In genomic region chr1:138148844-138149243, GRCm38 (mm10) we compare ENCODE assay signal across 12 mouse cellular contexts. TPM values are rescaled to one million over a fixed set of nuclear protein-coding genes. Genes with fewer than 3 reads are reported as not detected.
A peak's percentile ranks its signal among the peaks of the same experiment; 100 is the strongest.
DNase-seq lines count a peak whose midpoint lies in the region; ATAC-seq and TF ChIP-seq lines count a peak whose summit lies in the region.
"Had no signal": no experiment of that assay in that cellular context is flagged by ENCODE, and none has a peak within 500 bp of the region (broad histone marks: within the 10 kb centered on the region; RNA-seq: fewer than 3 reads in every experiment).

No protein-coding gene starts in this region.

- no peak overlapping the region for H3K4me2 ChIP-seq in midbrain, embryonic 11.5 days
- no peak overlapping the region for H3K4me2 ChIP-seq in midbrain, embryonic 13.5 days (replicated peaks)
- no peak overlapping the region for H3K4me2 ChIP-seq in hindbrain, postnatal 0 days (ENCODE audit: low read depth, low read length)
- H3K4me2 ChIP-seq in kidney, embryonic 16.5 days (replicated peaks; ENCODE audit: low read depth, low read length): no peak overlapping the region
- H3K4me2 ChIP-seq: lung, embryonic 14.5 days; neural tube, embryonic 13.5 days had no signal

- no peaks in the 10 kb centered on the region for H3K27me3 ChIP-seq in midbrain, embryonic 11.5 days (ENCODE audit: control insufficient read depth, insufficient read depth, low read length)
- no peaks in the 10 kb centered on the region for H3K27me3 ChIP-seq in midbrain, embryonic 13.5 days
- H3K27me3 ChIP-seq in hindbrain, postnatal 0 days (ENCODE audit: insufficient read depth, low read length): no peaks in the 10 kb centered on the region
- H3K27me3 ChIP-seq in kidney, embryonic 16.5 days (ENCODE audit: insufficient read depth, low read length): no peaks in the 10 kb centered on the region
- H3K27me3 ChIP-seq: neural tube, embryonic 13.5 days had no signal

- H3K9ac ChIP-seq in midbrain, embryonic 11.5 days (ENCODE audit: low read length): no peak overlapping the region
- no peak overlapping the region for H3K9ac ChIP-seq in midbrain, embryonic 13.5 days (replicated peaks)
- H3K9ac ChIP-seq in hindbrain, postnatal 0 days (replicated peaks; ENCODE audit: low read length): no peak overlapping the region
- no peak overlapping the region for H3K9ac ChIP-seq in kidney, embryonic 16.5 days (replicated peaks; ENCODE audit: low read length)
- H3K9ac ChIP-seq: lung, embryonic 14.5 days; neural tube, embryonic 13.5 days had no signal

- H3K9me3 ChIP-seq in midbrain, embryonic 11.5 days (ENCODE audit: control insufficient read depth, low read length): no peaks in the 10 kb centered on the region
- no peaks in the 10 kb centered on the region for H3K9me3 ChIP-seq in midbrain, embryonic 13.5 days
- no peaks in the 10 kb centered on the region for H3K9me3 ChIP-seq in hindbrain, postnatal 0 days (ENCODE audit: low read length)
- no peaks in the 10 kb centered on the region for H3K9me3 ChIP-seq in kidney, embryonic 16.5 days (ENCODE audit: low read length)
- H3K9me3 ChIP-seq: neural tube, embryonic 13.5 days had no signal

- peak; percentile 53 for DNase-seq in midbrain, embryonic 11.5 days (ENCODE audit: low spot score, missing footprints)
- DNase-seq in hindbrain, postnatal 0 days (ENCODE audit: low spot score): peak; percentile 66
- peak; percentile 72 to 96 for DNase-seq in left cerebral cortex, postnatal 25 days (ENCODE audit: low spot score in 2 of 2)
- DNase-seq in right cerebral cortex, postnatal 4 days: peak; percentile 53
- no peak for DNase-seq in ovary, postnatal 10 days (ENCODE audit: low spot score)
- DNase-seq in urinary bladder, adult 18-20 months (ENCODE audit: low spot score in 2 of 2): no peak
- DNase-seq: lung, embryonic 14.5 days; thymus, postnatal 25 days had no signal

- no peak overlapping the region for H3K27ac ChIP-seq in midbrain, embryonic 11.5 days (ENCODE audit: low read depth, low read length)
- no peak overlapping the region for H3K27ac ChIP-seq in midbrain, embryonic 13.5 days
- H3K27ac ChIP-seq in hindbrain, postnatal 0 days: peak overlapping the region; percentile 51
- H3K27ac ChIP-seq in kidney, embryonic 16.5 days (ENCODE audit: low read length): no peak overlapping the region
- H3K27ac ChIP-seq: neural tube, embryonic 13.5 days had no signal

- WGBS in midbrain, embryonic 11.5 days: 63% methylated on average over 4 of the region's 4 CpGs
- WGBS in midbrain, embryonic 13.5 days: 61% methylated on average over 4 of the region's 4 CpGs
- WGBS in hindbrain, postnatal 0 days: 15% methylated on average over 4 of the region's 4 CpGs
- WGBS in kidney, embryonic 16.5 days: 61% methylated on average over 4 of the region's 4 CpGs

- no peaks in the 10 kb centered on the region for H3K36me3 ChIP-seq in midbrain, embryonic 11.5 days (ENCODE audit: control insufficient read depth, insufficient read depth, low read length)
- no peaks in the 10 kb centered on the region for H3K36me3 ChIP-seq in midbrain, embryonic 13.5 days
- H3K36me3 ChIP-seq in hindbrain, postnatal 0 days (ENCODE audit: insufficient read depth, low read length): no peaks in the 10 kb centered on the region
- H3K36me3 ChIP-seq in kidney, embryonic 16.5 days (ENCODE audit: insufficient read depth, low read length): no peaks in the 10 kb centered on the region
- H3K36me3 ChIP-seq: neural tube, embryonic 13.5 days had no signal

- H3K4me1 ChIP-seq in midbrain, embryonic 11.5 days (ENCODE audit: control insufficient read depth, insufficient read depth, low read length): no peaks in the 10 kb centered on the region
- 0 out of 2 replicates have a peak, but pooled peaks cover 5% of the 10 kb centered on the region for H3K4me1 ChIP-seq in midbrain, embryonic 13.5 days (replicated peaks)
- H3K4me1 ChIP-seq in hindbrain, postnatal 0 days (ENCODE audit: insufficient read depth, low read length): no peaks in the 10 kb centered on the region
- no peaks in the 10 kb centered on the region for H3K4me1 ChIP-seq in kidney, embryonic 16.5 days (ENCODE audit: insufficient read depth, low read length)

- intact Hi-C loops in left cerebral cortex, postnatal 25 days (cut with DNase I): loop anchor here (1.0 to 10.0 kb wide), 3 partner anchors 42 to 140 kb away; no protein-coding TSS in a partner anchor

- no peak for ATAC-seq in midbrain, embryonic 11.5 days (ENCODE audit: low FRiP score)
- ATAC-seq in midbrain, embryonic 13.5 days: no peak
- peak; percentile 91 for ATAC-seq in hindbrain, postnatal 0 days
- ATAC-seq in kidney, embryonic 16.5 days (ENCODE audit: low FRiP score, low TSS enrichment): no peak

- H3K4me3 ChIP-seq in midbrain, embryonic 11.5 days (ENCODE audit: low read depth, low read length): no peak overlapping the region
- H3K4me3 ChIP-seq in midbrain, embryonic 13.5 days (replicated peaks): no peak overlapping the region
- no peak overlapping the region for H3K4me3 ChIP-seq in hindbrain, postnatal 0 days (ENCODE audit: low read length)
- no peak overlapping the region for H3K4me3 ChIP-seq in kidney, embryonic 16.5 days (ENCODE audit: low read length)
- H3K4me3 ChIP-seq: erythroblast, embryonic 14.5 days; neural tube, embryonic 13.5 days had no signal

- no peak for TF ChIP-seq CTCF in hindbrain, postnatal 0 days (IDR thresholded peaks at IDR 0.05; ENCODE audit: low read depth)

RNA-seq across cellular contexts. Expression of gene Ptprc, which starts 26.7 kb away (rescaled TPM):
- polyA plus RNA-seq in midbrain, embryonic 11.5 days (2014; fragmentation: Nextera tagmentation; extraction: Ambion mirVana): 0.98 and 2.0 TPM in 2 replicates
- 0.61 and 1.2 TPM in 2 replicates for polyA plus RNA-seq in midbrain, embryonic 13.5 days (2015; fragmentation: Nextera tagmentation; extraction: Ambion mirVana)
- total RNA-seq in hindbrain, postnatal 0 days (2014; rRNA removed): 1.2 and 2.0 TPM in 2 replicates
- 1.2 and 1.3 TPM in 2 replicates for polyA plus RNA-seq in hindbrain, postnatal 0 days (2015; fragmentation: Nextera tagmentation; extraction: Ambion mirVana)
- 1 to 10 TPM; 2.4 to 2.6 TPM for total RNA-seq in left cerebral cortex, postnatal 25 days (2021)
- polyA plus RNA-seq in kidney, embryonic 16.5 days (2015; fragmentation: Nextera tagmentation; extraction: Ambion mirVana): 5.0 and 5.6 TPM in 2 replicates
- polyA plus RNA-seq: erythroblast, embryonic 14.5 days had no signal

Comparison
In these comparisons a context has a peak if more than half of its experiments do, and no peak if none do; other contexts are left out.
1. DNase-seq: peak in midbrain, embryonic 11.5 days (single experiment), hindbrain, postnatal 0 days (single experiment), left cerebral cortex, postnatal 25 days (2 of 2) and right cerebral cortex, postnatal 4 days (single experiment); none in ovary, postnatal 10 days (single experiment) and urinary bladder, adult 18-20 months (0 of 2).